Mouse (Mus musculus): Measurements from ENCODE around the gene Peg10.
A peak's percentile ranks its signal among the peaks of the same experiment; 100 is the strongest.

Gene Peg10

DNA sequence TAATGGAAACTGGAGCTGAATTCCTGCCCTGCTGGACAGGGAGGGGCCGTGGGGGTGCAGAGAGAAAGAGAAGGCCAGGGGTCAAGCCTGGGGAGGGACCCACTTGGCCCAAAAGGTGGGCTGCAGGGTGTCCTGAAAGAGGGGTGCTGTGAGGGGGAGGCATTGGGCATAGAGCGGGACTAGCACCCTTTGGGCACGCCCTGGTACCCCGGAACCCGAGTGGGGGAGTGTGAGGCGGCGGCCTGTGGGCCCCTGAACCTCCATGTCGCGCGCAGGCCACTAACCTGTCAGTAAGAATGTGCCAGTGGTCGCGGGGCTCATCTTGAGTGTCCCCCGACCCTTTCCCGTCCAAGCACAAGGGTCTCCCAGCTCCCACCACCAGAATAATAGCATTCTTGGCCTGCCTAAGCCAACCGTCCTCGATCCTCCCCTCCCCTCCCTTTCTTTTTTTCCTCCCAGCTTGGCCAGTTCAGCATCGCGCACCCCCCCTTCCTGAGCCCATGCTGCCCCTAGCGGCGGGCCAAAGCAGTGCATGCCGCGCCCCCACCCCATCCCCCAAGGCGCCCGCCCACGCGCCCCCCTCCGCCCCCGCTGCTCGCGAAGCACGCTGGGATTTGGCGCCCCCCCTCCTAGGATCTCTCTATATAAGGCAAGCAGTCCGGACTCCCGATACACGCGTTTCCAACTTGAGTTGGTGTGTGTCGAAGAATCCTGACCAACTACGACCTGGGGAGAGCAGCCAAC lies at the start of gene Peg10, which contains the start of gene Sgce:
Peg10 (plus strand) TSS at position 611 of the 744 bp plus-strand sequence.
Sgce (minus strand) TSS at position 512 of the 744 bp plus-strand sequence.
- no peak for DNase-seq (ENCODE audit: low read depth)

DNA sequence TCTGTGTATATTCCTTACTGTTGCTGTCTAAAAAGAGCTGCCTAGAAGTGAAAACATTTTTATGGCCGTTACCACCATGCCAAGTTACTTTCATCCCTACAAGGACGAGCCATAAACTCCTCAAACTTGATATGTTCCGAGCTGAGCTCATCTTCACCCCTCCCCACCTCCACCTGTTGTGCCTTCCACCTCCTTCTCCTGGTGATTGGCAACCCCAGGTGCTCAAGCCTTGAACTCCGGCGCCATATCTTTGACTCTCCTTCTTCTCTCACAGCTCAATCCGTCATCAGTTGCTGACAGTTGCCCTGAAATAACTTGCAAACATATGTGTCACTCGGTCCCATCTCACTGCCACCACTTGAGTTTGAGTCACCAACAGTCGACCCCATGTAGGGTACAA lies 45.5 kb upstream of the Peg10 start:
- no peak for DNase-seq (ENCODE audit: low read depth)

DNA sequence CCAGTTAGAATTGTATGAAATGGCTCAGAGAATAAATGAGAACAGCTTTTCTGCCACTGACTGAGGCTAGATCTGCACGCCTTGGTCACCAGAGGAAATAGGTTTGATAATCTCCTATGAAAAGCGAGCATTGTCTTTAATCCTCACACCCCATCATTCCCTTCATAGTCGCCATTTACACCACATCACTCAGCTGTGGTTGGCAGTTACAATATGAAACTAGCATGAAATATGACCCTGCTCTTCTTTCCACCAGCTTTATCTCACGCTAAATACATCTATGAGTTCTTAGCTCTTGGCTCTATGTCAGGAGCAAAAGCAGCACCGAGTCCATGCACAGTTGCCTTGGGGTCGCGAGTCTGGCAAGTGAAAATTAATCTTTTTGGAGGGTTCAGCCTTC lies 43.2 kb upstream of the Peg10 start:
- no peak for DNase-seq (ENCODE audit: low read depth)

DNA sequence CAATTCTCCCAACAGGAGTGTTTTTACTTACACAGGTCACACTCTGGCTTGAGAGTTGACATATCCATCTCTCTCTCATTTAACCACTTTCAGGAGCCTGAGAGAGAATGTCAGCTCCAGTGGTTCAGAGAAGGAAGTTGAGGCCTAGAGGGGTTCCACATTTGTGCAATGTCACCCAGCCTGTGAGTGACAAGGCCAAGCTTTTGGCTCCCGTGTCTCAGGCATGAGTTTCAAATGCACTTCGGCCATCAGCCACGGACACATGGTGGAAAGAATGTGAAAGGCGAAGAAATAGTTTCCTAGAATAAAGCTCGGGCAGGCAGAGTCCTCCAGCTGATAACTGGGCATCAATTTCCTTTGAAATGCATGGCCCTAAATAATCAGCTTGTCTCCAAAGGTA lies 40.7 kb upstream of the Peg10 start:
- no peak for DNase-seq (ENCODE audit: low read depth)

DNA sequence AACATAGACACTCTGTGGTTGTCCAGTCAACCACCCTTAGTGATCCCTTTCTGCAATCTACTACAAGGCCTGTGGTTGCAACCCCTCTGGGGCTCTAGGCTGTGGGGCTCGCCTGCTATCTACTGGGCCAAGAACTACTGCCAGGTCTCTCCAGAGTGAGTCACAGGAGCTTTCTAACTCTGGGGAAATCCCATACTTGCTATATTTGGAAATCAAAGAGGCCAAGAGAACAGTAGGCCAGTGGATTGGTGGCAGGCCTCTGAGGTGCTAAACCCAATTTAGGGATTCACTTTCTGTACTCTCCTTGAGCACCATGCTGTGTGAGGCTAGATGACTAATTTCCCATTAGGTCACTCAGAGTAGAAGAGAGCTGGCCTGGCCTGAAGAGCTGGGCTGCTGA lies 38.1 kb upstream of the Peg10 start:
- peak; percentile 36 for DNase-seq (ENCODE audit: low read depth)

DNA sequence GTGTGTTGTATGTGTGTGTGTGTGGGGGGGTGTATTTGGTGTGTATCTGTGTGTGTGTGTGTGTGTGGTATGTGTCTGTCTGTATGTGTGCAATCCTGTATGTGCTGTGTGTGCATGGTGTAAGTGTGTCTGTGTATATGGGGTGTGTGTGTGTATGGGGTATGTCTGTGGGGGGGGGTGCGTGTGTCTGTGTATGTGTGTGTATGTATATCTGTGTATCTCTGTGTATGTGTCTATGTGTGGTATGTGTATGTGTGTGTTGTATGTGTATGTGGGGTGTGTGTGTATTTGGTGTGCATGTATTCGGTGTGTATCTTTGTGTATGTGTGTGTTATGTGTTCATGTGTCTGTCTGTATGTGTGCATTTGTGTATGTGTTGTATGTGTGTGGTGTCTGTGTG lies 30.9 kb upstream of the Peg10 start:
- no peak for DNase-seq (ENCODE audit: low read depth)

DNA sequence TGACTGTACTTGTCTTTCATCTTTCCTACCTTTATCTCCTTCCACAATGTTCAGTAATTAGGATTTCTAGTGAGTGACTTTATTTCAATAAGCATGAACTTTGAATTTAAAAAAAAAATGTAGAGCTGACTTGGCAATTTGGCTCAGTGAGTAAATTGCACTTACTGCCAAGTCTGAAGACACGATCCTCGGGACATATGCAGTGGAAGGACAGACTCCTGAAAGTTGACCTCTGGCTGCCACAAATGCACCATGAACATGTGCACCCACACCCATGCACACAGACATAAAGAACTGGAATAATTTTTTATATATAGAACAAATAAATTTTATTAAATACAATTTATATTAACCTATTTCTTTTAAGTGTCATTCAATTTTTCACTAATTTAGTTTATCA lies 29.8 kb upstream of the Peg10 start:
- DNase-seq (ENCODE audit: low read depth), result no peak

DNA sequence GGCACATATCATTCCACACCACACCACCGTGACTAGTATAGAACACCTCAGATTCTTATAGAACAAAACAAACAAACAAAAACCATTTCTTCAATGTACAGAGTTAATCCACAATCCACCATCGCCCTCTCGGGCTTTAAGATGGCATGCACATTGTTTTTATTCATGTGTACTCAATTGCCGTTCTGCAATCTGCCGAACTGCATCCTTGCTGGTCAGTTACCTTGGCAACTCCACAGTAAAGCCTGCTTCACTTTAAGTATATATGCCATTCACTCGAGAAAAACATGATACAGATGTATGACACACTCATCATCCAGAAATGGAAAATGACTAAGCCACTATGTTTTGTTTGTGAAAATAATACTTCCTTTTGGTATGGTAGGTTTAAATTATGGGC lies 25.0 kb upstream of the Peg10 start:
- no peak for DNase-seq (ENCODE audit: low read depth)

DNA sequence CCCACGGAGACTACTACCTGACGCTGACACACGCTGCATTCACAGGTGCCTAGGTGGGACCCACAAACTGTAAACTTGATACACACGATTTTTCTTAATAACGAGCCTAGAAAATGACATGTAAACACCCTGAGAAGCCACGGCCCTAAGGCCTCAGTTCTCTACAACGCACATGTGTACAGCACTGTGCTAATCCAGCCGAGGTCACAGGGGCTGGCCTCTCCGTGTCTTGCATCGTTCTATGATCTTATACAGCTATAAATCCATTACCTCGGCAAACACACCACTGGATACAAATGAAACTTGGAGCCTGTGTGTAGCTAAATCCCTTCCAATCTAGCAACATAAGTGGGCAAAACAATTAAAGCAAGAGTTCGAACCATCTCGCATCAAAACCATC lies 24.4 kb upstream of the Peg10 start:
- DNase-seq (ENCODE audit: low read depth), result no peak

DNA sequence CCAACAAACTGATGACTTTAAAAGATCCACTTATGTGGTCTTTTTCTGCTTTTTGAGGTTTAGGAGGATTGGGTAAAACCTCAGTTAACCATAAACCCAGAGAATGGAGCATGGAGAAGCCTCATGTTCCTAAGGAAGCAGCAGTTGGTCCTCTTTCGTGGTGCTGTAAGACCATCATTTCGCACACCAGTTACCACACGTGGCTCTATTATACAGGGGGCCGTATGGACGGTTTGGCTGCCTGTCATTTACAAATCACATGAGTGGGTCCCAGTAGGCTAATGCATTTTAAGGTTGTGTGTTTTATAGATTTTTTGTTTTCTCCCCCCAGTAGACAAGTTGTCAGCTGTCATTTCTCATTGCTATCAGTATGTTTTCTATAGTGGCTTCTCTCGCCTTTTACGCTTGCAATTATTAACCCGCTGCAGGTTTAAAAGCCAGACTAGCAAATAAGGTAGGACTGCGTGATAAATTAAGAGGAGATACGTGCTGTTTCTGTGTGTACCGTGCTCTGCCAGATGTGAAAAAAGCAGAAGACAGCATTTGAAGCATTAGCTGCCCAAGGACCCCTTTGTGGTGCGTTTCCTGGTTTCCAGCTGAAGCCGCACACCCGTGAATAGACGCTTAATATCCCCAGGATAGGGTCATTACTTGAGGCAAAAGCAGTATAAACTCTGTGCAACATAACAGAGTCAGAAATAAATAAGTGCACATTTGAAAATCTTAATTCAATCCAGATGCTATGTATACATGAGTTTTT lies 22.9 kb upstream of the Peg10 start:
- DNase-seq (ENCODE audit: low read depth), result no peak

DNA sequence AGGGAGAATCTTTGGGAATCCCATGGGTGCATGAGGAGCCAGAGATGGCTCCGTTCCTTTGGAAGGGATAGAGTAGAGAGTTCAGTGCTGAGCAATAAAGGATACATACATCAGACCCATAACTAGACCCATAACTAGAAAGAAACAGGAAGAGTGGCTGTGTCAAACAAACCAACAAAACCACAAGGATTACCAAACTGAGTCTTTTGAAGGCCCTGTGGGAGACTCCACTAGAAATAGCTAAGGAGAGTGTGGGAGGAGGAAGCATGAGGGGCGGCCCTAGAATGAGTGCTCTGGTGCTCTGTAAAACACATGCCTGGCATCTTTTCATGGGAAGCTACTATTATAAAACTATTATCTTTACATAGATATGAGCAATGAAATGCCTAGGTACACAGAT lies 18.8 kb upstream of the Peg10 start:
- no peak for DNase-seq (ENCODE audit: low read depth)

DNA sequence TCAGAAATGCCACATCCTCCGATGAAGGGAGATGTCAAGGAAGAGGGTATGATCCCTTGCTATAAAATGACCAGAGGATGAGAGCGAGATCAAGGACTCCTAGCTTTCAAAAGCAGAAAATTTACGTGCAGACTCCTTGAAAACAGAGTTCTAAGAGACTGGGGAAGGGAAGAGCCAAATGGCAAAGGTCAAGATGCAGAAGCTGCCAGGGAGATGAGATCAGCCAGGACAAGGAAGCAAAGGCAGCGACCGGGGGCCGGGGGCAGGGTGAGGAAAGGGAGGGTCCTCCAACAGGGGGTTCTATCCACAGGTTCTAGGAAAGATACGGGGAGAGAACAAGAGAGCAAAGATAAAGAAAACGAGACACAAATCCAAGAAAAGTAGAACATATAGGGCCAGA lies 15.4 kb upstream of the Peg10 start:
- no peak for DNase-seq (ENCODE audit: low read depth)

DNA sequence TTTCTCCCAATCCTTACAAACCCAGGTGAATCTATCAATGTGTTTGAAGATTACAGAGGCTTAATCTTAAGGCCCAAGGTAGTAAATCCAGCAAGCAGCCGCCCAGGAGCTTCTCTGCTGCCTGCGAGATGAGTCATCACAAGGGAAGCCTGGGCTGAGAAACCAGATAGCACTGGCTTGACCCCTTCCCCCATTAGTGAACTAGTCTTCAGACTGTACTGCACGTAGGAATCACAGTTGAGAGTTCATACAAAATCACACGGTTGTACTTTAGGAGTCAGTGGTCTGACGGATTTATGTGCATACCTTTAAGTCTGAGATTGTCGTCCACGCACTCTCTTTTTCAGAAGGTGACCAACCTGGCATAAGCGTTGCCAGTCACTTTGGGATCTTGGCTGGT lies 13.9 kb upstream of the Peg10 start:
- no peak for DNase-seq (ENCODE audit: low read depth)

DNA sequence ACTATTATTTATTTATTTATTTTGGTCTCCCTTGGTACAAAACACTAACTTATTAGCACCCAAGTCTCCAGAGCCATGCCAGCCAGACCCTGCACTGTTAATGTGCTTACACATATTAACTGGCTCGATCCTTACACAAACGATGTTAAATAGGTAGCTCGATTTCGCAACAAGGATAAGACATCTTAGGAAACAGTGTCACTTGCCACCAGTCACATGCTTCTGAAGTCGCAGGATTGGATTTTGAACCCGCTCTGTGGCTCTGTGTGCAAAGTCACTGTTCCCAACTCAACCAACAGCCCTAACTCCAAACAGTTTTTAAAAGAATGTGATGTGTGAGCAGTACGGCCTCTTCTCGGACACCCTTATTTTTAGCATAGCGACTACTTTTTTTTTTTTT lies 10.7 kb upstream of the Peg10 start:
- no peak for DNase-seq (ENCODE audit: low read depth)

DNA sequence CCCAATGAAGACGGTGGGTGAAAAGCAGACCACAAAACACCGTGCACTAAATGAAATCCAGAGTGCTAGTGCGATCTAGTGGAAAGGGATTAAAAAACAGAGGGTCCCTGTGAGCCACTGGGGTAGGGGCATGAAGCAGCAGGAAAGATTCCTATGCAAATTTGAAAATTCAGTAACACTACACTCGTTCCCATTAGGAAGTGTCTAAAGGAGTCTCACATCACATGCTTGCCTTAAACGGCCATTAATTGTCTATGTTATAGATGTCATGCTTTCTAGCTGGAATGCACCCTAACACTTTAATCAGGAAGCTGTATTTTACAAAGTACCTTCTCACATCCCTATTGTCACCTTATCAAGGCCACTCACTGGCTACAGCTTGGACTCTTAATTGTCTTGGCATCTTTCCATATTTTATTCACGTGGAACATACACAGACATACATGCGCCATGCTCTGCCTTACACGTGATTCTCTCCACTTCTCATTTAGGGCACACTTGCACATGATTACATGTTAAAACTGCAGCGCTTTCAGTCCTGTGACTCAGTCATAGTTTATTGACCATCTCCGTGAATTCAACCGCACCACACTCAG lies 9.0 kb upstream of the Peg10 start:
- no peak for DNase-seq (ENCODE audit: low read depth)

DNA sequence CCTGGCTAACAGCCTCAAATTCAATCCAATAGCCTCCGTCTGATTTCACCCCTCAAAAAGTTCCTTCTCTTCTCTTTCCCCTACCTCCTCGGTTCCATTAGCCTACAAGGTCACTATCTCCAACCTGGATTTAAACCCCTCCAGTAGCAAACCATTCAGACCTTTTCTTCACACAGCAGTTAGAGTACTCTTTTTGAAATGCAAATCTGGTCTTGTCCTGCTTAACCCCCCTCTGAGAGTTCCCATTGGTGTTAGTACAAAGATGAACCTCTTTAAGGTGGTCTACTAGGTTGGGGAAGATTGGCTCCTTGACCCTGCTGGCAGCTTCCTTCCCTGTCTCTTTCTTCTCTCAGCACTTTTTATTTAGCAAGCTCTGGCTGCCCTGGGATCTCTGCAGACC lies 8.4 kb upstream of the Peg10 start:
- no peak for DNase-seq (ENCODE audit: low read depth)

DNA sequence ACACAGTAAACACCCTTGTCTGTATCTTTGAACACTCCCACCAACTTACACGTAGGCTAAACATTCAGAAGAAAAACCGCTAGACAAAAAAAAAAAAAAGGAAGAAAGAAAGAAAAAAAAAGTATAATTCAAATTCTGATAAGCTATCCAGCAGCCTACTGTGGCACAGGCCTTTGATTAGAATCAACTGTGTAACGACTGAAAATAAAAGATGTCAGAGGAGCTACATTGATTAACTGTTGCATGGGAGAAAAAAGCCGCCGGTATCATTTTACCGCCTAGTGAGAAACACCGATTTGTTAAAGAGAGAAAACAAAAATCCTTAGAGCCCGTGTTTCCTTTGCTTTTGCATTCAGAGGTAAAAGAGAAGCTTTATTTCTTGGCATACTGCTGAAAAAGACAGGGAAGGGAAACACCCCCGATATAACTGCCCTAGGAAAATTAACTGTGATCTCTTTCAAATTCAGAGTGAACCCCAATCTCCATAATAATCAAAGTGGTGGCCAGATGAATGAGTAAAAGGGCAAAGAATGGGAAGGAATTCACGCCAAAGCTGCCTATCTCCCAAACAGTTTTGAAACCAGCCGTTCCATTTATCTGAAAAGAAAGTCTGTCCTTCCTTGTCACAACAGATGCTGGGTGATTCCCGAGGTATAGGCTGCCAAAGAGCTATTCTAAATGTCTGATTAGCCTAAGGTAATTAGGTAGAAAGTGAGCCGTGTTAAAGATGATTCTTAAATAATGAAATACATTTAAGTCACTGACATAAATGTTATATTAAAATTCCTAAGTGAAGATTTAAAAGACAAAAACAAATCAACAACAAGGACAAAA lies 7.4 kb upstream of the Peg10 start:
- no peak for DNase-seq (ENCODE audit: low read depth)

DNA sequence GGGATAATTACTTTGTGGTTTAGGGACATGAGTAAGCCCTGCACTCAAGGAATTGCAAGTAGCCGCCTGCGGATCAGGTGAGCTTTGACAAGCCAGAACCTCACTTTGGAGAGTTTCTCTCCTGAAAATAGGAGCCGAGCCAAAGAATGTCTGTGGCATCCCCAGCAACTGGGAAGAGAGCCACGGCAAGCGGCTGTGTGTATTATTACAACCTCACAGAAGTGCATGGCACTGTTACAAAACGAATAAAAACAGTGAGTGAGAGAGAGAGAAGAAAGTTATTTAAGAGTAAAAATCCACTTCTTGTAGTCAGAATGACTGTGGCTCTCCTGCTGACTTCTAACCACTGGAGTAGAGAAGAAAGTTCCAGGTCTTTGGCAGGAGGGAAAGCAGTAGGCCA lies 6.6 kb upstream of the Peg10 start:
- DNase-seq (ENCODE audit: low read depth), result peak; percentile 92

DNA sequence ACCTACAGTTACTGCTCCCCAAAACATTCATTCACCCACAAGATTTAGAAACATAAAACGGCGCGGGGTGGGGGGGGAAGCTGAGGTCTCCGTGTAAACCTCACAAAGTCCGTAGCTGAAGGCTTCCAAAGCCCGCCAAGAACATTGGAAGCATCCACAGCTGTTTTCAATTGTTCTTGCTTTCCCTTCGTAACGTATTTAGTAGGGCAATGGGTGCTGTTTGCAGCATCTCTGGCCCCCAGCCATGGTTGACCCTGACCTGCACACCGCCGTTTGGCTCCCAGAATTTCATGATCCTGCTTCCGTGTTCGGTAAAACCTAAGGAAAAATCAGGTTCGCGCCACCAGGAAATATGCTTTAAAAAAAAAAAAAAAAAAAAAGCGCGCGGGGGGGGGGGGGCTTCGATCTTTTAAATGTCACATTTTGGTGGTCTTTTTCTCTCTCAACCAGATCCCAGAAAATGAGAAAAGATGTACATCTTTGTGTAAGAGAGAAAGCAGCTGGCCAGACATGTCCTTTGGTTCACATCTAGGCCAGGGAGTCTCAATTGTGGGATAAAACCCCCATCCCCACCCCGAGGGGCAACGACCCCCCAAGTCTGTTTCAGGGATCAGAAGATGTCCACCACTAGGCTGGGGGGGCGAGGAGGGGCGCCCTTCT lies 940 bp upstream of the Peg10 start:
- no peak for DNase-seq (ENCODE audit: low read depth)

DNA sequence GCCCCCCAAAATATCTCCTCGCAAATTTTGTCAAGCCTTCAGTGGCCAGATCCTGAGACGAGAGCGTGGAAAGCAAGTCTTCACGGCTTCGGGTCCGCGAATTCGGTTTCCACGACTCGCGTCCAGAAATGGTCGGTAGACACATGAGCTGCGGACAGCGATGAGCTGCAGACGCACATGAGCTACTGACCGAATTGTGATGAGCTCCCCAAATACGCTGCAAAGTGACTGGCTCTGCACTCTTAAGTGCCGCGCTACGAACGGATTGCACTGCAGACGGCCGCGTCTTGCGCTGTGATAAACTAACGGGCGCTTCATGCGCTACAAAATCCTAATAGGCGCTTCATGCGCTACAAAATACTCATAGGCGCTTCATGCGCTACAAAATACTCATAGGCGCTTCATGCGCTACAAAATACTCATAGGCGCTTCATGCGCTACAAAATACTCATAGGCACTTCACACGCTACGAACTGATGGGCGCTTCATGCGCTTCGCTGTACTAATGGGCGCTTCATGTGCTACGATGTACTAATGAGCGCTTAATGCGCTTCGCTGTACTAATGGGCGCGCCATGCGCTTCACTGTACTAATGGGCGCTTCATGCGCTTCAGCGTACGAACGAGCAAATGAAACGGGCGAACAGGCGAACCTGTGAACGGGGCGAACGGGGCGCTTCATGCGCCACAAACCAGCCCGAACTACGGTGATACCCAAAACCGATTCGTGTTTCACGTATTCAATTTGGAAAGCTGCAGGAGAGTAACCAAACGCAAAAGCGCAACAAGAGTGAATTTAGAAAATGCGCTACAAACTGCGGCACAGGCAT lies 785 bp downstream of the Peg10 start:
- no peak for DNase-seq (ENCODE audit: low read depth)

DNA sequence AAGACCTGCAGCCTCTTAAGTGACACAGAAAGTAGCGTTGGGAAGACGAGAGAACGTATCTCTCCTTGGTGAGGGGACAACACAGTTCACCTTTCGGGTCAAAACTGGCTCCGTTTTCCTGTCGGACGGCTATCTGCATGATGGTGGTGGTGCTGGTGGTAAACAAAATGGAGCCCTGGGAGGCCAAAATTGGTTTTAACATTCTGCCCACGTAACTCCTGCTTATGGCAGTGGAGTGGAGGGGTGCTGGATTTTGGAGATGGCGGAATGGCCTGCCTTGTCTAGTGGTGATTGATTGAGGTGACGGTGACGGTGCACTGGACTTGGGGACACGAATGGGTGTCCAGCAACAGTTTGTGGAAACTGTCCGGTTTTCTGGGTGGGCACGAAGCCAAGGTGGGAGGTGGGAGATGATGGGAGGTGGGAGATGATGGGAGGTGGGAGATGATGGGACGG lies 1.4 kb downstream of the Peg10 start:
- DNase-seq (ENCODE audit: low read depth), result no peak

All from fibroblast of lung, adult 2 months (primary cell).